Mouse (Mus musculus) hematopoietic stem cell, adult 5-6 weeks (primary cell): ENCODE measurements around the gene Pak2. TPM values are rescaled to one million over a fixed set of nuclear protein-coding genes. Genes with fewer than 3 reads are reported as not detected.

ENCODE experiments used
- total RNA-seq: library from RNA; stranded (forward); fragments of 172-1452, 232-1000 nt; gene quantifications from 2 replicates; pipeline ENCODE4 v1.2.3, GENCODE M21; 2017

Pak2 gene
- total RNA-seq, 1 experiment from 2014 or later: 69.2 TPM

Other genes with a start within 250 kb of the Pak2 start
- not detected in 2 replicates for gene Meltf, start 200.5 kb downstream of the Pak2 start, total RNA-seq
- not detected in 2 replicates for gene Pigz, start 145.5 kb downstream of the Pak2 start, total RNA-seq
- 9.6 and 14.9 TPM in 2 replicates for gene 0610012G03Rik, start 130.8 kb downstream of the Pak2 start, total RNA-seq
- 41.9 and 45.2 TPM in 2 replicates for gene Ncbp2, start 130.8 kb downstream of the Pak2 start, total RNA-seq
- gene Senp5, start 76.1 kb downstream of the Pak2 start, total RNA-seq: 15.0 and 16.7 TPM in 2 replicates
- 60.6 and 94.2 TPM in 2 replicates for gene Pigx, start 20.4 kb upstream of the Pak2 start, total RNA-seq
- gene Cep19, start 20.5 kb upstream of the Pak2 start, total RNA-seq: 46.1 and 72.0 TPM in 2 replicates
- 78.9 and 112 TPM in 2 replicates for gene Nrros, start 86.3 kb upstream of the Pak2 start, total RNA-seq
- gene Bex6, start 100.5 kb upstream of the Pak2 start, total RNA-seq: 54.4 and 58.5 TPM in 2 replicates
- gene Fbxo45, start 167.8 kb upstream of the Pak2 start, total RNA-seq: 26.1 and 32.0 TPM in 2 replicates
- gene Wdr53, start 167.9 kb upstream of the Pak2 start, total RNA-seq: 14.0 and 22.6 TPM in 2 replicates
- not detected in 2 replicates for gene Smco1, start 192.1 kb upstream of the Pak2 start, total RNA-seq
- 67.5 and 71.4 TPM in 2 replicates for gene Rnf168, start 198.1 kb upstream of the Pak2 start, total RNA-seq